Mouse (Mus musculus): Measurements from ENCODE around the gene Vtn. TPM values are rescaled to one million over a fixed set of nuclear protein-coding genes. Genes with fewer than 3 reads are reported as not detected.

Gene Vtn
- polyA plus RNA-seq, 1 experiment from 2014 or later: 2.3 TPM

GRCm38 (mm10) chr11:78490781-78491241 is 8.1 kb upstream of the Vtn start:
- H3K9ac ChIP-seq (ENCODE audit: low read length): no peak overlapping the region
- no peaks in the 10 kb centered on the region for H3K9me3 ChIP-seq (replicated peaks; ENCODE audit: control insufficient read depth, low read length)
- 13% methylated on average over 48 of the region's 48 CpGs for WGBS
- peaks cover 3% of the 10 kb centered on the region for H3K4me1 ChIP-seq (ENCODE audit: control insufficient read depth, insufficient read depth, low read length)
- H3K4me2 ChIP-seq (ENCODE audit: low read depth, low read length): peak overlapping the region; percentile 48
- H3K4me3 ChIP-seq (ENCODE audit: low read length): peak overlapping the region; percentile 26
- H3K27me3 ChIP-seq (ENCODE audit: control insufficient read depth, insufficient read depth, low read length): peaks cover 74% of the 10 kb centered on the region
- no peak overlapping the region for H3K27ac ChIP-seq (ENCODE audit: low read length)
- ATAC-seq (replicated peaks; ENCODE audit: extremely low read depth, insufficient read depth, low FRiP score): no peak; the same call in 1 of the 2 replicates
- H3K36me3 ChIP-seq (ENCODE audit: control insufficient read depth, insufficient read depth): no peaks in the 10 kb centered on the region

GRCm38 (mm10) chr11:78495904-78496303 is 3.0 kb upstream of the Vtn start:
- Histone ChIP-seq H3K36me3 (ENCODE audit: control insufficient read depth, insufficient read depth) (no peaks in the 10 kb centered on the region), H3K4me3 (ENCODE audit: low read length) (no peak overlapping the region), H3K27me3 (ENCODE audit: control insufficient read depth, insufficient read depth, low read length) (peaks cover 70% of the 10 kb centered on the region), H3K4me2 (ENCODE audit: low read depth, low read length) (no peak overlapping the region), H3K4me1 (ENCODE audit: control insufficient read depth, insufficient read depth, low read length) (peaks cover 10% of the 10 kb centered on the region), H3K9ac (ENCODE audit: low read length) (no peak overlapping the region), H3K27ac (ENCODE audit: low read length) (no peak overlapping the region), H3K9me3 (replicated peaks; ENCODE audit: control insufficient read depth, low read length) (no peaks in the 10 kb centered on the region)
- 5% methylated on average over 6 of the region's 6 CpGs for WGBS
- ATAC-seq (replicated peaks; ENCODE audit: extremely low read depth, insufficient read depth, low FRiP score): no peak

- Histone ChIP-seq H3K4me3 (ENCODE audit: low read length) (peak overlapping the region; percentile 56), H3K36me3 (ENCODE audit: control insufficient read depth, insufficient read depth) (no peaks in the 10 kb centered on the region), H3K4me2 (ENCODE audit: low read depth, low read length) (peak overlapping the region; percentile 89), H3K9me3 (replicated peaks; ENCODE audit: control insufficient read depth, low read length) (no peaks in the 10 kb centered on the region), H3K4me1 (ENCODE audit: control insufficient read depth, insufficient read depth, low read length) (peaks cover 10% of the 10 kb centered on the region), H3K9ac (ENCODE audit: low read length) (0 out of 2 replicates have a peak overlapping the region, but pooled peaks have one; percentile 53), H3K27ac (ENCODE audit: low read length) (no peak overlapping the region), H3K27me3 (ENCODE audit: control insufficient read depth, insufficient read depth, low read length) (peaks cover 65% of the 10 kb centered on the region)
- peak; percentile 43; the same call in 1 of the 2 replicates for ATAC-seq (replicated peaks; ENCODE audit: extremely low read depth, insufficient read depth, low FRiP score)
- WGBS: 1% methylated on average over 44 of the region's 44 CpGs
These were observed 1.8 kb upstream of the Vtn start for GRCm38 (mm10) chr11:78497071-78497541.

- Histone ChIP-seq H3K27me3 (ENCODE audit: control insufficient read depth, insufficient read depth, low read length) (peaks cover 65% of the 10 kb centered on the region), H3K4me3 (ENCODE audit: low read length) (peak within 1 kb of the TSS; percentile 56), H3K27ac (ENCODE audit: low read length) (no peak within 1 kb of the TSS), H3K9me3 (replicated peaks; ENCODE audit: control insufficient read depth, low read length) (no peaks in the 10 kb centered on the region), H3K9ac (ENCODE audit: low read length) (0 out of 2 replicates have a peak within 1 kb of the TSS, but pooled peaks have one; percentile 53), H3K4me2 (ENCODE audit: low read depth, low read length) (peak within 1 kb of the TSS; percentile 89), H3K36me3 (ENCODE audit: control insufficient read depth, insufficient read depth) (no peaks in the 10 kb centered on the region), H3K4me1 (ENCODE audit: control insufficient read depth, insufficient read depth, low read length) (peaks cover 10% of the 10 kb centered on the region)
- 4% methylated on average over 36 of the region's 36 CpGs for WGBS
- ATAC-seq (replicated peaks; ENCODE audit: extremely low read depth, insufficient read depth, low FRiP score): peak; percentile 87
These were observed 1.1 kb upstream of the Vtn start, which contains the start of gene Sarm1 for GRCm38 (mm10) chr11:78497544-78498522. Gene Sarm1 (minus strand): TSS chr11:78497754.

GRCm38 (mm10) chr11:78499543-78499942 is 652 bp downstream of the Vtn start:
- no peak overlapping the region for H3K27ac ChIP-seq (ENCODE audit: low read length)
- peaks cover 60% of the 10 kb centered on the region for H3K27me3 ChIP-seq (ENCODE audit: control insufficient read depth, insufficient read depth, low read length)
- H3K9me3 ChIP-seq (replicated peaks; ENCODE audit: control insufficient read depth, low read length): no peaks in the 10 kb centered on the region
- H3K4me3 ChIP-seq (ENCODE audit: low read length): no peak overlapping the region
- no peaks in the 10 kb centered on the region for H3K36me3 ChIP-seq (ENCODE audit: control insufficient read depth, insufficient read depth)
- no peak overlapping the region for H3K9ac ChIP-seq (ENCODE audit: low read length)
- no peak for ATAC-seq (replicated peaks; ENCODE audit: extremely low read depth, insufficient read depth, low FRiP score)
- peaks cover 10% of the 10 kb centered on the region for H3K4me1 ChIP-seq (ENCODE audit: control insufficient read depth, insufficient read depth, low read length)
- no peak overlapping the region for H3K4me2 ChIP-seq (ENCODE audit: low read depth, low read length)
- 42% methylated on average over 16 of the region's 16 CpGs for WGBS

GRCm38 (mm10) chr11:78500623-78501202 is 1.8 kb downstream of the Vtn start:
- H3K27me3 ChIP-seq (ENCODE audit: control insufficient read depth, insufficient read depth, low read length): peaks cover 51% of the 10 kb centered on the region
- no peaks in the 10 kb centered on the region for H3K36me3 ChIP-seq (ENCODE audit: control insufficient read depth, insufficient read depth)
- no peak overlapping the region for H3K4me2 ChIP-seq (ENCODE audit: low read depth, low read length)
- ATAC-seq (replicated peaks; ENCODE audit: extremely low read depth, insufficient read depth, low FRiP score): no peak
- no peaks in the 10 kb centered on the region for H3K9me3 ChIP-seq (replicated peaks; ENCODE audit: control insufficient read depth, low read length)
- no peak overlapping the region for H3K9ac ChIP-seq (ENCODE audit: low read length)
- no peak overlapping the region for H3K27ac ChIP-seq (ENCODE audit: low read length)
- no peak overlapping the region for H3K4me3 ChIP-seq (ENCODE audit: low read length)
- WGBS: 68% methylated on average over 9 of the region's 9 CpGs
- peaks cover 10% of the 10 kb centered on the region for H3K4me1 ChIP-seq (ENCODE audit: control insufficient read depth, insufficient read depth, low read length)

- Histone ChIP-seq H3K27me3 (ENCODE audit: control insufficient read depth, insufficient read depth, low read length) (peaks cover 44% of the 10 kb centered on the region), H3K4me3 (ENCODE audit: low read length) (no peak overlapping the region), H3K4me1 (ENCODE audit: control insufficient read depth, insufficient read depth, low read length) (peaks cover 10% of the 10 kb centered on the region), H3K9ac (ENCODE audit: low read length) (no peak overlapping the region), H3K4me2 (ENCODE audit: low read depth, low read length) (no peak overlapping the region), H3K9me3 (replicated peaks; ENCODE audit: control insufficient read depth, low read length) (no peaks in the 10 kb centered on the region), H3K36me3 (ENCODE audit: control insufficient read depth, insufficient read depth) (0 out of 2 replicates have a peak, but pooled peaks cover 4% of the 10 kb centered on the region), H3K27ac (ENCODE audit: low read length) (no peak overlapping the region)
- no peak for ATAC-seq (replicated peaks; ENCODE audit: extremely low read depth, insufficient read depth, low FRiP score)
- WGBS: 73% methylated on average over 20 of the region's 20 CpGs
These were observed 2.6 kb downstream of the Vtn start for GRCm38 (mm10) chr11:78501529-78501928.

- 73% methylated on average over 7 of the region's 7 CpGs for WGBS
- Histone ChIP-seq H3K9ac (ENCODE audit: low read length) (no peak within 1 kb of the TSS), H3K27ac (ENCODE audit: low read length) (no peak within 1 kb of the TSS), H3K27me3 (ENCODE audit: control insufficient read depth, insufficient read depth, low read length) (peaks cover 30% of the 10 kb centered on the region), H3K36me3 (ENCODE audit: control insufficient read depth, insufficient read depth) (peaks cover 11% of the 10 kb centered on the region; the same call in 1 of the 2 replicates), H3K4me2 (ENCODE audit: low read depth, low read length) (no peak within 1 kb of the TSS), H3K4me1 (ENCODE audit: control insufficient read depth, insufficient read depth, low read length) (no peaks in the 10 kb centered on the region), H3K9me3 (replicated peaks; ENCODE audit: control insufficient read depth, low read length) (no peaks in the 10 kb centered on the region), H3K4me3 (ENCODE audit: low read length) (no peak within 1 kb of the TSS)
- ATAC-seq (replicated peaks; ENCODE audit: extremely low read depth, insufficient read depth, low FRiP score): no peak
These were observed 4.2 kb downstream of the Vtn start, which contains the start of gene Sebox for GRCm38 (mm10) chr11:78502909-78503650. Gene Sebox (plus strand): TSS chr11:78503447.
